Mouse (Mus musculus) hindbrain, embryonic 16.5 days (tissue): ENCODE results near the gene Ccnt2. TPM values are rescaled to one million over a fixed set of nuclear protein-coding genes. Genes with fewer than 3 reads are reported as not detected.
A peak's percentile ranks its signal among the peaks of the same experiment; 100 is the strongest.
"Not testable (repeated sequence)": the region's sequence is repeated elsewhere in the genome, so short reads cannot be mapped to it uniquely, and the experiment has no call there.

Experiments
- ATAC-seq: fragments of 200-750 bp; cut with Nextera tagmentation; 2 replicates; pipeline ENCODE4 v1.8.0; 2017; ENCODE audit warnings: moderate TSS enrichment, moderate library complexity
- H3K27ac ChIP-seq: fragments of 300-500 bp; sonication (generic); 2 replicates; pipeline ENCODE4 v1.5.1; 2014; ENCODE audit warnings: low read depth, mild to moderate bottlenecking, control low read depth, low read length, moderate library complexity
- H3K27me3 ChIP-seq: fragments of 300-500 bp; sonication (generic); replicated peaks from 2 replicates; pipeline ENCODE4 v1.6.1; 2014; ENCODE audit warnings: low read length; ENCODE audit not compliant: control insufficient read depth, insufficient read depth
- H3K36me3 ChIP-seq: fragments of 300-500 bp; sonication (generic); 2 replicates; pipeline ENCODE4 v1.6.1; 2014; ENCODE audit warnings: mild to moderate bottlenecking, low read length, moderate library complexity, mixed read lengths; ENCODE audit not compliant: control insufficient read depth, insufficient read depth
- H3K4me1 ChIP-seq: fragments of 300-500 bp; sonication (generic); 2 replicates; pipeline ENCODE4 v1.6.1; 2014; ENCODE audit warnings: low read depth, low read length; ENCODE audit not compliant: control insufficient read depth, insufficient read depth
- H3K4me2 ChIP-seq: fragments of 300-500 bp; sonication (generic); 2 replicates; pipeline ENCODE4 v1.6.1; 2014; ENCODE audit warnings: mild to moderate bottlenecking, low read length, control low read depth, moderate library complexity
- H3K4me3 ChIP-seq: fragments of 300-500 bp; sonication (generic); 2 replicates; pipeline ENCODE4 v1.5.1; 2014; ENCODE audit warnings: mild to moderate bottlenecking, low read length, control low read depth, moderate library complexity
- H3K9ac ChIP-seq: fragments of 300-500 bp; sonication (generic); 2 replicates; pipeline ENCODE4 v1.6.1; 2014; ENCODE audit warnings: low read depth, mild to moderate bottlenecking, control low read depth, low read length, moderate library complexity
- H3K9me3 ChIP-seq: fragments of 300-500 bp; sonication (generic); 2 replicates; pipeline ENCODE4 v1.6.1; 2014; ENCODE audit warnings: mild to moderate bottlenecking, low read length, moderate library complexity; ENCODE audit not compliant: control insufficient read depth
- WGBS: fragments of 180-500 bp; shearing (Covaris S2); extraction: QIAGEN DNeasy Blood & Tissue Kit; methylation state at CpG from one replicate; pipeline ENCODE4 v1.1.7; 2014; 5-methylcytosine and 5-hydroxymethylcytosine counted together
- polyA plus RNA-seq: library from polyadenylated mRNA; unstranded; fragments of >200 nt; fragmentation: Nextera tagmentation; extraction: Ambion mirVana; gene quantifications from 2 replicates; pipeline ENCODE4 v1.2.1, GENCODE M21; 2015

The Ccnt2 gene
- polyA plus RNA-seq, 1 experiment from 2014 or later, result 75.6 TPM

DNA sequence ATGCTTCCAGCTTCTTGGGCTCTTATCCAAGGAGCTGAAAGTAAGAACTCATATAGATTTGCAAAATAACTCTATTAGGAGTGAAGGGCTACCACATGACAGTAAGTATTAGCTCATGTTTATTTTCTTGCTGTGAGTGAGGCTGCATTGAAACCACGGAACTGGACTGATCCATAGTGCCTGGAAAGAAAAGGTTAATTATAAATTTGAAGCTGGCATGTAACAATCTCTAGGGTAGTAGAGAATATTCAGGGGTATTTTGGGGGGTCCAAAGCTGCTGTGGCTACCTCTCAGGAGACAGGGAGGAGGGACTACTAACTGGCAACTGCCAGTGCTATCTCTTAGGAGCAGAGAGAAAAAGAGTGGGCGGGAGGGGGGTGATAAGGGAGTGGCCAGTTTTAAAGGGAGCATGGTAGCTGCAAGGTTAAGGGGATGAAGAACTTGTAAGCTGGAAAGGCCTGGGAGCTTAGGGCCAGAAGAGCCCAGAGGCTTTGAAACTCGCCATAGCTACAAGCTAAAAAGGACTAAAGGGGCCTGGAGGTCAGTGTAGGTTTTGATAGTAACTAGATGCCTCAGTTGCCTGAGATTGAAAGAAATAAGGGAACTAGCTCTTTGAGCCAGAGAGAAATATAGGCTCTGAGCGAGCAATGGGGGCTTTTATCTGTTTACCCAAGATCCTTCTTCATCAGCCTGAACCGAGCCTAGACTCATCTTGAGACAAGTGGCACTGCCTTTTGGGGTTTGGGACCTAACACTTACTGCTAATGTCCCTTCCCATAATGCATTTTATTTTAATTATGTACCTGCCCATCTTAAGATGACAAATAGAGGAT, 17.4 kb upstream of the Ccnt2 start:
- Histone ChIP-seq H3K9me3 (no peaks in the 10 kb centered on the region), H3K27me3 (no peaks in the 10 kb centered on the region), H3K4me1 (no peaks in the 10 kb centered on the region), H3K27ac (no peak overlapping the region), H3K9ac (no peak overlapping the region), H3K36me3 (no peaks in the 10 kb centered on the region), H3K4me2 (no peak overlapping the region), H3K4me3 (no peak overlapping the region)
- WGBS, result 79% methylated on average over 5 of the region's 5 CpGs
- ATAC-seq, result no peak

- not testable (repeated sequence) for ATAC-seq, H3K9me3 ChIP-seq, H3K4me3 ChIP-seq, H3K27ac ChIP-seq, H3K4me1 ChIP-seq, H3K36me3 ChIP-seq, H3K27me3 ChIP-seq, H3K9ac ChIP-seq, H3K4me2 ChIP-seq
- 91% methylated on average over 3 of the region's 3 CpGs for WGBS
These were observed 16.8 kb upstream of the Ccnt2 start for GRCm38 (mm10) chr1:127757164-127757545.

GRCm38 (mm10) chr1:127765468-127765867, 8.5 kb upstream of the Ccnt2 start:
- Histone ChIP-seq H3K36me3 (no peaks in the 10 kb centered on the region), H3K27me3 (no peaks in the 10 kb centered on the region), H3K4me2 (no peak overlapping the region), H3K4me3 (no peak overlapping the region), H3K4me1 (no peaks in the 10 kb centered on the region), H3K27ac (no peak overlapping the region), H3K9me3 (no peaks in the 10 kb centered on the region), H3K9ac (no peak overlapping the region)
- 68% methylated on average over 2 of the region's 2 CpGs for WGBS
- peak; percentile 45; the same call in 1 of the 2 replicates for ATAC-seq

DNA sequence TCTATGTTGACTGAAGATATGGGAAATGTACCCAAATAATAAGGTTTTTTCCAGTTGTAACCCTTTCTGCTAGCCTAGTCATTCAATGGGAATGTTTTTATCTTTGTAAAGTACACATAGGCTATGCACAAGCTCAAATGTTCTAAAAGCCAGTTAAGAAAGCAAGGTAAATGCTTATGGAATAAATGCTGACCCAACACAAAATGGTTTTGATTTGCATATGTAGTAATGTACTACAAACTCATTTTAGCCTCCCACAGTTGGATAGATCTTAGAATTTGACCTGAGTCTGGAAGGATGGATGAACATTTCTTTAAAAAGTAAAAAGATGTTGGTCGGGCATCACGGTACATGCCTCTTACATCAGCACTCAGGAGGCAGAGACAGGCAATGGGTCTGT, 7.2 kb upstream of the Ccnt2 start:
- Histone ChIP-seq H3K27me3 (no peaks in the 10 kb centered on the region), H3K4me3 (no peak overlapping the region), H3K36me3 (no peaks in the 10 kb centered on the region), H3K4me2 (no peak overlapping the region), H3K9ac (no peak overlapping the region), H3K27ac (no peak overlapping the region), H3K9me3 (no peaks in the 10 kb centered on the region), H3K4me1 (no peaks in the 10 kb centered on the region)
- WGBS, result 91% methylated on average over 2 of the region's 2 CpGs
- ATAC-seq, result no peak

GRCm38 (mm10) chr1:127773198-127773802, 664 bp upstream of the Ccnt2 start:
- WGBS, result under 1% methylated on average over 14 of the region's 14 CpGs
- Histone ChIP-seq H3K4me1 (peaks cover 18% of the 10 kb centered on the region), H3K4me2 (peak overlapping the region; percentile 77), H3K9me3 (no peaks in the 10 kb centered on the region), H3K27me3 (no peaks in the 10 kb centered on the region), H3K27ac (peak overlapping the region; percentile 88), H3K9ac (peak overlapping the region; percentile 68), H3K4me3 (peak overlapping the region; percentile 85), H3K36me3 (no peaks in the 10 kb centered on the region)
- ATAC-seq, result peak; percentile 40

- H3K4me1 ChIP-seq, result peaks cover 18% of the 10 kb centered on the region
- H3K4me3 ChIP-seq, result peak overlapping the region; percentile 85
- peak overlapping the region; percentile 95 for H3K27ac ChIP-seq
- under 1% methylated on average over 31 of the region's 31 CpGs for WGBS
- ATAC-seq, result no peak; the same call in 1 of the 2 replicates
- H3K36me3 ChIP-seq, result no peaks in the 10 kb centered on the region
- no peaks in the 10 kb centered on the region for H3K9me3 ChIP-seq
- H3K27me3 ChIP-seq, result no peaks in the 10 kb centered on the region
- H3K4me2 ChIP-seq, result peak overlapping the region; percentile 85
- H3K9ac ChIP-seq, result peak overlapping the region; percentile 85
These were observed 527 bp downstream of the Ccnt2 start for GRCm38 (mm10) chr1:127774501-127774880.

DNA sequence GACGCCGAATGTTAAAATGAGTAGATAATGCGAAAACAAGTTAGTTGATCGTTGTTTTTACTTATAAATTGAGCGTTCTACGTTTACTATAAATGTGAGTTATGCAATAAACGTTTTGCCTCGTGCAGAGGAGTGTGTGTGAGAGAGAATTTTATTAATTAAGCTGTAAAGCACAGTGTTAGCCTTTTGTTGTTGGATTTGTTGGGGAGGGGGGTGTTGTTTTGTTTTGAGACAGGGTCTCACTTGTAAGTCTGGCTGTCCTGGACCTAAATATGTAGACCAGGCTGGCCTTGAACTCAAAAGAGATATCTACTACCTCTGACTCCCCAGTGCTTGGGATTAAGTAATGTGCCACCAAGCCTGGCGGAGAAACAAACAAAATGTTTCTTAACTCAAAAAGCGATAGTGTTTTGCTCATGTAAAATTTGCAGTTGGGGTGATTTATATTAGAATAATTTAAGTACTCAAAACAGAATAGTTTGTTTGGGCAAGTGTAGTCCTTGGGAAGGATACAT, 1.3 kb downstream of the Ccnt2 start:
- peak overlapping the region; percentile 85 for H3K4me2 ChIP-seq
- H3K27me3 ChIP-seq, result no peaks in the 10 kb centered on the region
- H3K4me3 ChIP-seq, result peak overlapping the region; percentile 85
- H3K36me3 ChIP-seq, result no peaks in the 10 kb centered on the region
- peaks cover 18% of the 10 kb centered on the region for H3K4me1 ChIP-seq
- H3K9ac ChIP-seq, result peak overlapping the region; percentile 45
- no peak overlapping the region for H3K27ac ChIP-seq
- no peak for ATAC-seq
- no peaks in the 10 kb centered on the region for H3K9me3 ChIP-seq
- 10% methylated on average over 10 of the region's 10 CpGs for WGBS

- Histone ChIP-seq H3K36me3 (no peaks in the 10 kb centered on the region), H3K4me1 (peaks cover 21% of the 10 kb centered on the region), H3K4me3 (no peak overlapping the region), H3K4me2 (peak overlapping the region; percentile 12), H3K9me3 (no peaks in the 10 kb centered on the region), H3K27ac (no peak overlapping the region), H3K27me3 (no peaks in the 10 kb centered on the region), H3K9ac (no peak overlapping the region)
- no peak for ATAC-seq
- 75% methylated on average over 6 of the region's 6 CpGs for WGBS
These were observed 2.3 kb downstream of the Ccnt2 start for GRCm38 (mm10) chr1:127776246-127776645.

GRCm38 (mm10) chr1:127778611-127779010, 4.6 kb downstream of the Ccnt2 start:
- no peak overlapping the region for H3K9ac ChIP-seq
- H3K4me2 ChIP-seq, result no peak overlapping the region
- WGBS, result 86% methylated on average over 3 of the region's 3 CpGs
- H3K9me3 ChIP-seq, result no peaks in the 10 kb centered on the region
- no peaks in the 10 kb centered on the region for H3K27me3 ChIP-seq
- no peak for ATAC-seq
- H3K4me3 ChIP-seq, result no peak overlapping the region
- no peak overlapping the region for H3K27ac ChIP-seq
- H3K4me1 ChIP-seq, result peaks cover 23% of the 10 kb centered on the region
- H3K36me3 ChIP-seq, result no peaks in the 10 kb centered on the region
